Mouse (Mus musculus) ES-E14 (cell line): ENCODE measurements at regions not wholly inside any gene's neighbourhood (a gene's known extent, or its start where the extent isn't known, plus 50 kb on each side); places are given as distances from the start of the nearest gene placed in this dataset.

Experiments
- CHD2 ChIP-seq: IDR thresholded peaks from 2 replicates; pipeline ENCODE4 v1.6.1; 2014; ENCODE audit warnings: mild to moderate bottlenecking, low read depth, low read length, inconsistent platforms
- HCFC1 ChIP-seq: IDR thresholded peaks from 2 replicates; pipeline ENCODE4 v1.6.1; 2012; ENCODE audit warnings: low read length, inconsistent platforms, borderline replicate concordance; ENCODE audit not compliant: insufficient read depth
- MAFK ChIP-seq: IDR thresholded peaks from 2 replicates; pipeline ENCODE4 v1.6.1; 2014; ENCODE audit warnings: mild to moderate bottlenecking, low read depth, low read length, inconsistent platforms; ENCODE audit not compliant: insufficient read depth
- ZC3H11A ChIP-seq: IDR thresholded peaks from 2 replicates; pipeline ENCODE4 v1.6.1; 2012; ENCODE audit warnings: low read depth, mild to moderate bottlenecking, inconsistent platforms, low read length, borderline replicate concordance
- ZNF384 ChIP-seq: IDR thresholded peaks from 2 replicates; pipeline ENCODE4 v1.6.1; 2012; ENCODE audit warnings: low read depth, low read length, inconsistent platforms

GRCm38 (mm10) chr9:47176044-47176443 lies 177.5 kb downstream of the Gm4791 start:
- TF ChIP-seq ZC3H11A (no peak), HCFC1 (no peak), ZNF384 (no peak), CHD2 (no peak), MAFK (no peak)
